Mouse (Mus musculus) inflammation-experienced regulatory T-cells, adult 6 months (primary cell): Measurements from ENCODE around the gene Fate1. TPM values are rescaled to one million over a fixed set of nuclear protein-coding genes. Genes with fewer than 3 reads are reported as not detected.

Source experiments
- polyA plus RNA-seq, 3 experiments: library from polyadenylated mRNA; unstranded; fragments of 100-300 nt; shearing (Covaris generic); gene quantifications; one replicate each; pipeline ENCODE4 v1.2.1; 2017

Gene Fate1
- polyA plus RNA-seq, 3 experiments from 2014 or later: not detected

Other genes with a start within 250 kb of the Fate1 start
- 10 to 100 TPM; 31.9 to 56.7 (median 35.9) TPM for gene Vma21, start 157.1 kb upstream of the Fate1 start, polyA plus RNA-seq
- not detected for gene Gm1141, start 52.0 kb upstream of the Fate1 start, polyA plus RNA-seq
- not detected for gene Prrg3, start 10.4 kb upstream of the Fate1 start, polyA plus RNA-seq
- gene Cnga2, start 18.9 kb downstream of the Fate1 start, polyA plus RNA-seq: under 1 TPM in 1 of 3 experiments, not detected in 2; 0.44 TPM
- gene Magea4, start 249.0 kb downstream of the Fate1 start, polyA plus RNA-seq: not detected